Mouse (Mus musculus): ENCODE data around the gene Tmem234. TPM values are rescaled to one million over a fixed set of nuclear protein-coding genes. Genes with fewer than 3 reads are reported as not detected.
A peak's percentile ranks its signal among the peaks of the same experiment; 100 is the strongest.

Tmem234 gene
- polyA plus RNA-seq, 1 experiment from 2014 or later, result 226 TPM

- no peaks in the 10 kb centered on the region for H3K36me3 ChIP-seq (ENCODE audit: control insufficient read depth, insufficient read depth, low read length)
- H3K4me1 ChIP-seq (ENCODE audit: control insufficient read depth, insufficient read depth, low read length), result 0 out of 2 replicates have a peak, but pooled peaks cover 5% of the 10 kb centered on the region
- peak overlapping the region; percentile 55 for H3K27ac ChIP-seq (ENCODE audit: low read length)
- 2% methylated on average over 36 of the region's 36 CpGs for WGBS
- H3K4me2 ChIP-seq (replicated peaks; ENCODE audit: low read depth, low read length), result peak overlapping the region; percentile 52
- H3K4me3 ChIP-seq (ENCODE audit: low read depth, low read length), result peak overlapping the region; percentile 36
- H3K9ac ChIP-seq (replicated peaks; ENCODE audit: low read depth, low read length), result peak overlapping the region; percentile 28
- H3K9me3 ChIP-seq (ENCODE audit: control insufficient read depth, low read depth, low read length), result no peaks in the 10 kb centered on the region
- ATAC-seq (ENCODE audit: insufficient number of reproducible peaks, insufficient read depth, low FRiP score, low read depth), result peak; percentile 83
- H3K27me3 ChIP-seq (ENCODE audit: control insufficient read depth, insufficient read depth, low read length), result no peaks in the 10 kb centered on the region
These were observed 15.4 kb upstream of the Tmem234 start for GRCm38 (mm10) chr4:129584884-129585608.

- no peak overlapping the region for H3K9ac ChIP-seq (replicated peaks; ENCODE audit: low read depth, low read length)
- no peak for ATAC-seq (ENCODE audit: insufficient number of reproducible peaks, insufficient read depth, low FRiP score, low read depth)
These were observed 14.7 kb upstream of the Tmem234 start for GRCm38 (mm10) chr4:129585773-129586172.

GRCm38 (mm10) chr4:129586943-129587342, 13.5 kb upstream of the Tmem234 start:
- H3K4me1 ChIP-seq (ENCODE audit: control insufficient read depth, insufficient read depth, low read length), result 0 out of 2 replicates have a peak, but pooled peaks cover 5% of the 10 kb centered on the region
- no peak overlapping the region for H3K27ac ChIP-seq (ENCODE audit: low read length)
- ATAC-seq (ENCODE audit: insufficient number of reproducible peaks, insufficient read depth, low FRiP score, low read depth), result no peak
- 41% methylated on average over 1 of the region's 1 CpGs for WGBS
- H3K9me3 ChIP-seq (ENCODE audit: control insufficient read depth, low read depth, low read length), result no peaks in the 10 kb centered on the region
- peaks cover 9% of the 10 kb centered on the region for H3K36me3 ChIP-seq (ENCODE audit: control insufficient read depth, insufficient read depth, low read length)
- no peak overlapping the region for H3K4me2 ChIP-seq (replicated peaks; ENCODE audit: low read depth, low read length)
- H3K27me3 ChIP-seq (ENCODE audit: control insufficient read depth, insufficient read depth, low read length), result no peaks in the 10 kb centered on the region
- no peak overlapping the region for H3K9ac ChIP-seq (replicated peaks; ENCODE audit: low read depth, low read length)
- H3K4me3 ChIP-seq (ENCODE audit: low read depth, low read length), result no peak overlapping the region

More at GRCm38 (mm10) chr4:129585773-129586172, 14.7 kb upstream of the Tmem234 start:
- Histone ChIP-seq H3K9me3 (ENCODE audit: control insufficient read depth, low read depth, low read length) (no peaks in the 10 kb centered on the region), H3K4me2 (replicated peaks; ENCODE audit: low read depth, low read length) (no peak overlapping the region; the same call in 1 of the 2 replicates), H3K4me1 (ENCODE audit: control insufficient read depth, insufficient read depth, low read length) (0 out of 2 replicates have a peak, but pooled peaks cover 5% of the 10 kb centered on the region), H3K4me3 (ENCODE audit: low read depth, low read length) (no peak overlapping the region), H3K27me3 (ENCODE audit: control insufficient read depth, insufficient read depth, low read length) (no peaks in the 10 kb centered on the region), H3K27ac (ENCODE audit: low read length) (no peak overlapping the region), H3K36me3 (ENCODE audit: control insufficient read depth, insufficient read depth, low read length) (no peaks in the 10 kb centered on the region)
- WGBS, result 77% methylated on average over 9 of the region's 9 CpGs

GRCm38 (mm10) chr4:129588865-129589264, 11.6 kb upstream of the Tmem234 start:
- WGBS, result 77% methylated on average over 4 of the region's 4 CpGs

GRCm38 (mm10) chr4:129608426-129609025, 8.1 kb downstream of the Tmem234 start:
- Histone ChIP-seq H3K4me2 (replicated peaks; ENCODE audit: low read depth, low read length) (no peak overlapping the region), H3K4me1 (ENCODE audit: control insufficient read depth, insufficient read depth, low read length) (no peaks in the 10 kb centered on the region), H3K36me3 (ENCODE audit: control insufficient read depth, insufficient read depth, low read length) (peaks cover 38% of the 10 kb centered on the region), H3K9me3 (ENCODE audit: control insufficient read depth, low read depth, low read length) (no peaks in the 10 kb centered on the region), H3K9ac (replicated peaks; ENCODE audit: low read depth, low read length) (no peak overlapping the region), H3K27me3 (ENCODE audit: control insufficient read depth, insufficient read depth, low read length) (no peaks in the 10 kb centered on the region), H3K27ac (ENCODE audit: low read length) (no peak overlapping the region), H3K4me3 (ENCODE audit: low read depth, low read length) (no peak overlapping the region)
- 33% methylated on average over 7 of the region's 7 CpGs for WGBS
- peak; percentile 81 for ATAC-seq (ENCODE audit: insufficient number of reproducible peaks, insufficient read depth, low FRiP score, low read depth)

More at GRCm38 (mm10) chr4:129588865-129589264, 11.6 kb upstream of the Tmem234 start:
- Histone ChIP-seq H3K27ac (ENCODE audit: low read length) (no peak overlapping the region), H3K4me2 (replicated peaks; ENCODE audit: low read depth, low read length) (no peak overlapping the region), H3K27me3 (ENCODE audit: control insufficient read depth, insufficient read depth, low read length) (no peaks in the 10 kb centered on the region), H3K9ac (replicated peaks; ENCODE audit: low read depth, low read length) (no peak overlapping the region), H3K4me3 (ENCODE audit: low read depth, low read length) (no peak overlapping the region), H3K4me1 (ENCODE audit: control insufficient read depth, insufficient read depth, low read length) (0 out of 2 replicates have a peak, but pooled peaks cover 5% of the 10 kb centered on the region), H3K9me3 (ENCODE audit: control insufficient read depth, low read depth, low read length) (no peaks in the 10 kb centered on the region), H3K36me3 (ENCODE audit: control insufficient read depth, insufficient read depth, low read length) (peaks cover 27% of the 10 kb centered on the region)
- no peak for ATAC-seq (ENCODE audit: insufficient number of reproducible peaks, insufficient read depth, low FRiP score, low read depth)

GRCm38 (mm10) chr4:129609139-129609631, 8.7 kb downstream of the Tmem234 start:
- Histone ChIP-seq H3K27ac (ENCODE audit: low read length) (no peak overlapping the region), H3K36me3 (ENCODE audit: control insufficient read depth, insufficient read depth, low read length) (peaks cover 31% of the 10 kb centered on the region), H3K4me2 (replicated peaks; ENCODE audit: low read depth, low read length) (no peak overlapping the region), H3K9ac (replicated peaks; ENCODE audit: low read depth, low read length) (no peak overlapping the region), H3K27me3 (ENCODE audit: control insufficient read depth, insufficient read depth, low read length) (no peaks in the 10 kb centered on the region), H3K4me3 (ENCODE audit: low read depth, low read length) (no peak overlapping the region), H3K4me1 (ENCODE audit: control insufficient read depth, insufficient read depth, low read length) (no peaks in the 10 kb centered on the region), H3K9me3 (ENCODE audit: control insufficient read depth, low read depth, low read length) (no peaks in the 10 kb centered on the region)
- WGBS, result 81% methylated on average over 12 of the region's 12 CpGs
- no peak for ATAC-seq (ENCODE audit: insufficient number of reproducible peaks, insufficient read depth, low FRiP score, low read depth)

- ATAC-seq (ENCODE audit: insufficient number of reproducible peaks, insufficient read depth, low FRiP score, low read depth), result no peak
- Histone ChIP-seq H3K4me3 (ENCODE audit: low read depth, low read length) (no peak overlapping the region), H3K27me3 (ENCODE audit: control insufficient read depth, insufficient read depth, low read length) (no peaks in the 10 kb centered on the region), H3K36me3 (ENCODE audit: control insufficient read depth, insufficient read depth, low read length) (peaks cover 24% of the 10 kb centered on the region), H3K4me2 (replicated peaks; ENCODE audit: low read depth, low read length) (no peak overlapping the region), H3K9me3 (ENCODE audit: control insufficient read depth, low read depth, low read length) (no peaks in the 10 kb centered on the region), H3K27ac (ENCODE audit: low read length) (no peak overlapping the region), H3K4me1 (ENCODE audit: control insufficient read depth, insufficient read depth, low read length) (no peaks in the 10 kb centered on the region), H3K9ac (replicated peaks; ENCODE audit: low read depth, low read length) (no peak overlapping the region)
- 64% methylated on average over 4 of the region's 4 CpGs for WGBS
These were observed 9.6 kb downstream of the Tmem234 start for GRCm38 (mm10) chr4:129610026-129610425.

- Histone ChIP-seq H3K36me3 (ENCODE audit: control insufficient read depth, insufficient read depth, low read length) (peaks cover 21% of the 10 kb centered on the region), H3K4me1 (ENCODE audit: control insufficient read depth, insufficient read depth, low read length) (no peaks in the 10 kb centered on the region)
- no peak for ATAC-seq (ENCODE audit: insufficient number of reproducible peaks, insufficient read depth, low FRiP score, low read depth)
These were observed 10.0 kb downstream of the Tmem234 start for GRCm38 (mm10) chr4:129610472-129610871.

More at GRCm38 (mm10) chr4:129610472-129610871, 10.0 kb downstream of the Tmem234 start:
- H3K9me3 ChIP-seq (ENCODE audit: control insufficient read depth, low read depth, low read length), result no peaks in the 10 kb centered on the region
- H3K9ac ChIP-seq (replicated peaks; ENCODE audit: low read depth, low read length), result no peak overlapping the region
- no peak overlapping the region for H3K27ac ChIP-seq (ENCODE audit: low read length)
- H3K27me3 ChIP-seq (ENCODE audit: control insufficient read depth, insufficient read depth, low read length), result no peaks in the 10 kb centered on the region
- H3K4me2 ChIP-seq (replicated peaks; ENCODE audit: low read depth, low read length), result no peak overlapping the region
- 61% methylated on average over 4 of the region's 4 CpGs for whole genome bisulfite sequencing
- H3K4me3 ChIP-seq (ENCODE audit: low read depth, low read length), result no peak overlapping the region
